Mouse (Mus musculus) embryonic fibroblast, embryonic 13.5 days (primary cell): ENCODE results near the gene Gm12695. TPM values are rescaled to one million over a fixed set of nuclear protein-coding genes. Genes with fewer than 3 reads are reported as not detected.

ENCODE experiments used
- H3K27ac ChIP-seq: 2 replicates; pipeline ENCODE4 v1.5.1; 2012; ENCODE audit warnings: low read length, control low read depth, inconsistent platforms; ENCODE audit not compliant: insufficient read depth
- H3K4me1 ChIP-seq: 2 replicates; pipeline ENCODE4 v1.6.1; 2011; ENCODE audit warnings: low read length; ENCODE audit not compliant: control insufficient read depth, insufficient read depth
- H3K4me3 ChIP-seq: 2 replicates; pipeline ENCODE4 v1.5.1; 2011; ENCODE audit warnings: mild to moderate bottlenecking, control low read depth, low read length; ENCODE audit not compliant: insufficient read depth
- CTCF ChIP-seq: IDR thresholded peaks from 2 replicates; pipeline ENCODE4 v1.5.1; 2011; ENCODE audit warnings: mild to moderate bottlenecking, control low read depth, low read length, moderate library complexity, borderline replicate concordance; ENCODE audit not compliant: insufficient read depth
- POLR2A ChIP-seq: IDR thresholded peaks from 2 replicates; pipeline ENCODE4 v1.6.1; 2011; ENCODE audit warnings: low read depth, mild to moderate bottlenecking, control low read depth, low read length, moderate library complexity
- polyA plus RNA-seq: library from polyadenylated mRNA; stranded (reverse); fragments of >200 nt; gene quantifications from 2 replicates; pipeline ENCODE4 v1.2.4, GENCODE M21; 2011; ENCODE audit warnings: low read depth; ENCODE audit not compliant: missing spikeins, insufficient read length

Gene Gm12695
- polyA plus RNA-seq, 1 experiment, result not detected

- TF ChIP-seq CTCF (no peak), POLR2A (no peak)
- H3K4me3 ChIP-seq, result no peak overlapping the region
- H3K27ac ChIP-seq, result no peak overlapping the region
- no peaks in the 10 kb centered on the region for H3K4me1 ChIP-seq
These were observed 18.5 kb downstream of the Gm12695 start for GRCm38 (mm10) chr4:96766396-96766998.

GRCm38 (mm10) chr4:96751953-96752352 lies 33.0 kb downstream of the Gm12695 start:
- Histone ChIP-seq H3K4me1 (no peaks in the 10 kb centered on the region), H3K27ac (no peak overlapping the region), H3K4me3 (no peak overlapping the region)
- no peak for TF ChIP-seq CTCF
- no peak for TF ChIP-seq POLR2A

GRCm38 (mm10) chr4:96740472-96740871 lies 44.5 kb downstream of the Gm12695 start:
- TF ChIP-seq CTCF (no peak), POLR2A (no peak)
- H3K4me1 ChIP-seq, result no peaks in the 10 kb centered on the region; the same call in 1 of the 2 replicates
- H3K4me3 ChIP-seq, result no peak overlapping the region
- no peak overlapping the region for H3K27ac ChIP-seq

GRCm38 (mm10) chr4:96729256-96729655 lies 55.7 kb downstream of the Gm12695 start:
- Histone ChIP-seq H3K4me3 (no peak overlapping the region), H3K4me1 (peaks cover 4% of the 10 kb centered on the region; the same call in 1 of the 2 replicates), H3K27ac (peak overlapping the region; percentile 71)
- TF ChIP-seq POLR2A (no peak), CTCF (no peak)

GRCm38 (mm10) chr4:96728211-96728610 lies 56.8 kb downstream of the Gm12695 start:
- no peak overlapping the region for H3K4me3 ChIP-seq
- H3K27ac ChIP-seq, result peak overlapping the region; percentile 39; the same call in 1 of the 2 replicates
- no peak for TF ChIP-seq POLR2A
- H3K4me1 ChIP-seq, result peaks cover 4% of the 10 kb centered on the region; the same call in 1 of the 2 replicates

- Histone ChIP-seq H3K27ac (peak overlapping the region; percentile 86; the same call in 1 of the 2 replicates), H3K4me1 (peaks cover 4% of the 10 kb centered on the region; the same call in 1 of the 2 replicates), H3K4me3 (no peak overlapping the region)
- no peak for TF ChIP-seq POLR2A
- TF ChIP-seq CTCF, result no peak
These were observed 59.5 kb downstream of the Gm12695 start for GRCm38 (mm10) chr4:96725415-96726055.

GRCm38 (mm10) chr4:96722301-96722700 lies 62.7 kb downstream of the Gm12695 start:
- Histone ChIP-seq H3K4me1 (no peaks in the 10 kb centered on the region), H3K27ac (no peak overlapping the region), H3K4me3 (no peak overlapping the region)
- TF ChIP-seq POLR2A, result no peak
- no peak for TF ChIP-seq CTCF

GRCm38 (mm10) chr4:96718977-96719966 lies 65.7 kb downstream of the Gm12695 start:
- Histone ChIP-seq H3K4me3 (no peak overlapping the region), H3K4me1 (no peaks in the 10 kb centered on the region), H3K27ac (no peak overlapping the region; the same call in 1 of the 2 replicates)
- no peak for TF ChIP-seq CTCF
- no peak for TF ChIP-seq POLR2A

GRCm38 (mm10) chr4:96718503-96718902 lies 66.5 kb downstream of the Gm12695 start:
- no peak for TF ChIP-seq CTCF
- Histone ChIP-seq H3K4me1 (no peaks in the 10 kb centered on the region), H3K4me3 (no peak overlapping the region), H3K27ac (no peak overlapping the region)
